Mouse (Mus musculus) olfactory bulb, adult 2 months (tissue): ENCODE data around the gene Sis. TPM values are rescaled to one million over a fixed set of nuclear protein-coding genes. Genes with fewer than 3 reads are reported as not detected.

ENCODE experiments used
- H3K27ac ChIP-seq: fragments of 200-500 bp; 2 replicates; pipeline ENCODE4 v1.5.1; 2012; ENCODE audit warnings: low read depth, low read length; ENCODE audit not compliant: insufficient read depth
- H3K4me1 ChIP-seq: fragments of 200-500 bp; 2 replicates; pipeline ENCODE4 v1.6.1; 2012; ENCODE audit warnings: low read length; ENCODE audit not compliant: control insufficient read depth, insufficient read depth
- H3K4me3 ChIP-seq: fragments of 200-500 bp; 2 replicates; pipeline ENCODE4 v1.5.1; 2012; ENCODE audit warnings: mild to moderate bottlenecking, low read depth, low read length, moderate library complexity; ENCODE audit not compliant: insufficient read depth
- CTCF ChIP-seq: fragments of 200-500 bp; IDR thresholded peaks from 2 replicates; pipeline ENCODE4 v1.5.1; 2012; ENCODE audit warnings: low read depth, mild to moderate bottlenecking, low read length, moderate library complexity; ENCODE audit not compliant: insufficient read depth
- POLR2A ChIP-seq: fragments of 200-500 bp; IDR thresholded peaks from 2 replicates; pipeline ENCODE4 v1.6.1; 2012; ENCODE audit warnings: mild to moderate bottlenecking, low read depth, low read length, moderate library complexity; ENCODE audit not compliant: insufficient read depth
- WGBS: fragments of 180-500 bp; shearing (Covaris S2); methylation state at CpG from one replicate; pipeline ENCODE4 v1.1.7; 2018; 5-methylcytosine and 5-hydroxymethylcytosine counted together
- polyA plus RNA-seq: library from polyadenylated mRNA; stranded (reverse); fragments of >200 nt; gene quantifications from 2 replicates; pipeline ENCODE4 v1.2.4, GENCODE M21; 2012; ENCODE audit warnings: low replicate concordance; ENCODE audit not compliant: missing spikeins, insufficient read depth, insufficient read length

Sis gene
- not detected in 2 replicates for polyA plus RNA-seq

- TF ChIP-seq CTCF, result no peak
- no peak for TF ChIP-seq POLR2A
- Histone ChIP-seq H3K27ac (no peak within 1 kb of the TSS), H3K4me3 (no peak within 1 kb of the TSS), H3K4me1 (no peaks in the 10 kb centered on the region)
These were observed at the start of gene Sis for GRCm38 (mm10) chr3:72967675-72968074. Gene Sis (minus strand): TSS chr3:72967863.

DNA sequence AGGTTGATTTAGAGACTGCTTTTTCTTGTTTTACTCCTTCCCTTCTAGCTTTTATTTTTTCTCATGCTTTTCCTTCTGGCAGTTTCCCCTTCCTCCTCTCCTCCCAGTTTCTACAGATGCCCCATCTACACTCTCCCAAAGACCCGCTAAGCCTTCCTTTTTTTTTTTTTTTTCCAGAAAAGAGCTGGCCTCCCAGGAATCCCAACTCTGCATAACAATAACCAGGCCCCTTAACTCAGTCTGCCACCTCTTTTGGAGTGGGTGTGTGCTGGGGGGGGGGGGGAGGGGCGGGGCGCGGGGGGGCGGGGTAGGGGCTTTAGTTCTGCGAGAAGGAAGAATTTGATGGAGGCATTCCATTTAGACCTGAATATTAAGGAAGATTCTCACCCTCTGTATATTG is 38.4 kb upstream of the Sis start:
- 12% methylated on average over 6 of the region's 6 CpGs for WGBS
- TF ChIP-seq POLR2A (no peak), CTCF (no peak)

DNA sequence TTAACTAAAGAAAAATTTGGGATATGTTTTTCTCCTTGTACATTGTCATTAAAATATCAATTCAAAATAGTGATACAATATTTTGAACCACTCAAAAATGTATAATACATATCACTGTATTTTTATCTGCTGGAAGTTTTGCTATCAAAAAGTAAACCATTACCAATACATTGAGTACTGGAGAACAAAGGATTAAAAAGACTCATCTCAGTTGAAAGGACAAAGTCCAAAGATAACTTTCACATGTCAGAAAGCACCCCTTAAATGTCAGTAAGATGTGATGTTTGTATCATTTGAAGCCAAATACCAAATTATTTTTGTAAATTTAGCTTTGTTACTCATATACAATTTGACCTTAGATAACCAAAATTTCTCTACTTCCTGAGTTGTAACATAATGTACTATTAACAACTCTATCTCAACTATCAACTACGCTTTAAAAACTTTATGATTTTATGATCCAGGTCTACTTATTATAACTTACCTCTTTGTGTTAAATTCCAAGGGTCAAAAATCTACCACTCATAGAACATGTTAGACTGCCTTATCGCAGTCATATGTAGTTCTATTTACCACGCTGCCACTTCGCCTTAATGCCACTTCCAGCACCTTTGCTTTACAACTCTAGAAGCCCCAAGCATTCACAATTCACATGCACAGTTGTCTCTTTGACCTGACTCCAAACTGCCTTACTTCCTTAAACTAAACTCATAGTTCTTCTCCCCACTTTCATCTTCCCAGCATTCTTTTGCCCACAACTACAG is 35.5 kb upstream of the Sis start:
- 98% methylated on average over 4 of the region's 4 CpGs for WGBS
- Histone ChIP-seq H3K4me1 (no peaks in the 10 kb centered on the region), H3K4me3 (no peak overlapping the region), H3K27ac (no peak overlapping the region)
- TF ChIP-seq CTCF, result no peak
- no peak for TF ChIP-seq POLR2A

More for the DNA sequence above, 38.4 kb upstream of the Sis start:
- Histone ChIP-seq H3K4me3 (no peak overlapping the region), H3K4me1 (no peaks in the 10 kb centered on the region), H3K27ac (no peak overlapping the region)

DNA sequence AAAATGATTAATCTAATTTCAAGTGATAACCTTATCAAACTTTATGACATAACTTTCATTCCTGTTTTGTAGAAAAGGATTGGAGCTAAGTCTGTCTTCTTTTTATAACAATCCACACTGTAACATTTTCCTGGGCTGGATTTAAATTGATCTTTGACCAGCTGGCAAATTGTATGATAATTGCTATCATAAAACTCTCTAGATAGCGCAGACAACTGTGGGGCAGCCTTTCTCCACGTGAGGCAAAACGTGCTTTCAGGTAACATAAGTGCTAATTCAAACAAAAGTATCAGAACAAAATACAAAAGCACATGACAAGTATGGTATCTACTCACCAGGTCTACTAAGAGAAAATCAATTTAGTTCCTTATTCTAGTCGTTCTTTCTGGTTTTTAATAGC is 29.9 kb upstream of the Sis start:
- WGBS, result 78% methylated on average over 4 of the region's 4 CpGs
- H3K4me3 ChIP-seq, result no peak overlapping the region
- no peaks in the 10 kb centered on the region for H3K4me1 ChIP-seq
- no peak overlapping the region for H3K27ac ChIP-seq
- TF ChIP-seq CTCF (no peak), POLR2A (no peak)

DNA sequence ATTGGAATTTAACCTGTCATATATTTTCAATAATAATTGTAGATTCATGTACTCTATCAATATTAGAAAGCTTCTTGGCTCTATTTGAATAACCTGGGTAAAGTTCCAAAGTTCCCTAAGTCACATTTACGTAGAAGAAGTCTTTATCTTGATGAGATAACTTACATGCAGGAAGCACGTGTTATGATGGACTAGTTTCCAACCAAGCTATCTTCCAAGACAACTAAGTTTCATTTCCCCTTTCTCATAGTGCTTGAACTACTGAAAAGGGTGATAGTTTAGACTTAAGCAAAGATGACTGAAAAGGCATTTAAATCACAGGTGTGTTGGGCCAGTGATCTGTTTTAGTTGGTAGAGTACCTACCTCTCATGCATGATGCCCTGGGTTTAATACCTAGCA is 23.3 kb upstream of the Sis start:
- Histone ChIP-seq H3K27ac (no peak overlapping the region), H3K4me3 (no peak overlapping the region), H3K4me1 (no peaks in the 10 kb centered on the region)
- WGBS, result 80% methylated on average over 2 of the region's 2 CpGs
- no peak for TF ChIP-seq CTCF
- TF ChIP-seq POLR2A, result no peak

- H3K4me1 ChIP-seq, result no peaks in the 10 kb centered on the region
- H3K27ac ChIP-seq, result no peak overlapping the region
- no peak for TF ChIP-seq POLR2A
- no peak for TF ChIP-seq CTCF
- 60% methylated on average over 3 of the region's 3 CpGs for WGBS
- H3K4me3 ChIP-seq, result no peak overlapping the region
These were observed 8.9 kb upstream of the Sis start for GRCm38 (mm10) chr3:72976602-72977001.

DNA sequence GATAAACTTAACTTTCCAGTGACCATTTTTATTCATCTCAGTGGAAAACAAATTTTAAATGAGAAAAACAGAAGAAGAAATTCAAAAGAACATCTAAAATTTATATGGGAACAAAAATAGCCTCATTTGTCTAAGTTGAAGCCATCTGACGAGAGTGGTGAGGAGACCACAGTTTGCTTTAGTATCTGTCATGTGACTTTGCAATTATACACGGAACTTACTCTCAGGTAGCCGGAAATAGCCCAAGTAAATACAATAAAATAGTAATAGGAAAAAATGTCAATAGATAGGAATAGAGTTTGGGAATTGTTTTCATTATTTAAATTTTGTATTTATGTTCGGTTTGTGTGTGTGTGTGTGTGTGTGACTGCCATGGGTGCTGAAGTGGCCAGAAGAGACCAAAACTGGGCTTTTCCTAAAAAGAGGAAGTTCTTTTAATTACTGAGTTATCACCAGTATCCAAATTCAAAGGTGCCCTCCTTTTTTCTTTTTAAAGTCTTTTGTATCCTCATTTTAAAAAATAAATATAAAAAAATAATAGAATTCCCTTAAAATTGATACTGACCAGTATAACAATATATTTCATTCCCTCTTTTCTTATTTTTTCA is 48.6 kb downstream of the Sis start:
- WGBS, result 89% methylated on average over 4 of the region's 4 CpGs
- Histone ChIP-seq H3K4me1 (no peaks in the 10 kb centered on the region), H3K27ac (no peak overlapping the region), H3K4me3 (no peak overlapping the region)
- TF ChIP-seq POLR2A (no peak), CTCF (no peak)

DNA sequence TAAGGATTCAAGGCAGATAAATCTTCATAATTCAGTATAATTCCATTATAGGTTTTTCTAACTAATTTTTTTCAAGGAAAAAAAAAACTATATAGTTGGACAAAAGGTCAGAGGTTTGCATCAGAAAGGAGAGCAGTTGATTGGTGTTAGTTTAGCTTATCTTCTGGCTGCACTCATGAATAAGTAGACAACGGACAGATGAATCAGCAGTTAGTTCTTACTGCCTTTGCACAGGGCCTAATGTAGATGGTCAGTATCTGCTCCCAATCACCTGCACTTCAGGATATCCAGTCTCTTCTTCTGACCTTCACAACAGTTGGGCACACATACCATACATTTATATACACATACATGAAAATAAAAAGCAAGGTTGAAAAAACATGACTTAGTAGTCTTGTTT is 85.2 kb downstream of the Sis start:
- Histone ChIP-seq H3K4me3 (no peak overlapping the region), H3K27ac (no peak overlapping the region), H3K4me1 (no peaks in the 10 kb centered on the region)
- 97% methylated on average over 1 of the region's 1 CpGs for WGBS
- TF ChIP-seq CTCF (no peak), POLR2A (no peak)

DNA sequence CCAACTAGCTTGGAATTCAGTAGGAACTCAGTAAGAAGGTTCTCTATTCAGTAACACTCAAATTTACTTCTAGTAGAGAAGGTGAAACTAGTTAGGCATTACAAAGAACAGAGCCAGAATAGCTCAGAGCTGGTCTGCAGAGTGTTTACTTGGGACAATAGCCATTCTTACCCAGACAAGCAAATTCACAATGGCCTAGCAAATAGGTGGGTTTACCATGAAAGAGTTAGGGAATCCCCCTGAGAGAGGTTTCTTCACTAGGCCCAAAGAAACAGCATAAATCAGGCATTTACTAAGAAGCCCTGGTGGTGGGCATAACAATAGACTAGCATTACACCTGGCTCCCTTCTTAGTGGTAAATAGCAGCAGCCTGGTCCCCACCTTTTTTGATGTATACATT is 99.5 kb downstream of the Sis start:
- no peak overlapping the region for H3K4me3 ChIP-seq
- H3K27ac ChIP-seq, result no peak overlapping the region
- no peaks in the 10 kb centered on the region for H3K4me1 ChIP-seq
- TF ChIP-seq CTCF, result no peak
- TF ChIP-seq POLR2A, result no peak
